In the genomic region with DNA sequence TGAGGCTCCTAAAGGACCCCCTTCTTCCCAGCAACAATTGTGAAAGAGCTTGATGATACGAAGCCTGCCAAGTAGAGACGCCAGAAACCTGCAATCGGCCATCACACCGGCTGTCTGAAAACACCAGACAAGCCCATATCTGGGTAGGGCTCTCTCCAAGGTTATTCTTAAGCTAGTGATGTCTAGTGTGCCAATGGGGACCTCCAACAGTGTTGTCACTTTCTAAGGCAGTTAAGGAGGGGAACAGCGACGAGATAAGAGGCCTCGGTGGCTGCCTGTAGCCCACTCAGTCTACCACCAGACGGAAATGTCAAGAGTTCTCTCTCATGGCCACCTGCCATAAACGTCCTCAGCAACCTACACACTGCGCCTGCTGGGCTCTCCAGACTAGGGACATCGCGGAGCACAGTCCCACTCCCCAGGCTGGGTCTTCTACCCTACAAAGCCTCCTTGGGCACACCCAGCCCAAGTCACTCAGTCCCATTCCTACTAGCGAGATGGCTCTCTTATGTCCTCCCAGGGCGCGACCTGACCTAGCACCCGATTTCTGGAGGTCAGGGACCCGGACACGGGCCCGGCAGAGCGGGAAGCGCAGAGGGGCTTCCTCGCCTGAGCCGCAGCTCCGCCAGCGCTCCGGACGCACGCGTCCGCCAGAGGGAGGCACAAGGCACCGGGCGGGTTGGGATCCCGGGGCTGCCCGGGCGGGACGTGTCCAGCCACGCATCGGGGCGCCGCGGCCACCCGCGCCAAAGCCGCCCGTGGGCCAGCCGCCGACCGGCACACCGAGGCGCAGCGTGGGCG, we compare ENCODE assay signal across 8 mouse cellular contexts. TPM values are rescaled to one million over a fixed set of nuclear protein-coding genes. Genes with fewer than 3 reads are reported as not detected.
A peak's percentile ranks its signal among the peaks of the same experiment; 100 is the strongest.
DNase-seq lines count a peak whose midpoint lies in the region; ATAC-seq lines count a peak whose summit lies in the region.

No protein-coding gene starts in this region.

- peak overlapping the region; percentile 82 for H3K4me3 ChIP-seq in embryonic facial prominence, embryonic 13.5 days
- H3K4me3 ChIP-seq in limb, embryonic 12.5 days (replicated peaks), result peak overlapping the region; percentile 94
- peak overlapping the region; percentile 96 for H3K4me3 ChIP-seq in midbrain, embryonic 13.5 days (replicated peaks)

- peak; percentile 24; the same call in 1 of the 2 replicates for ATAC-seq in embryonic facial prominence, embryonic 13.5 days (ENCODE audit: insufficient number of reproducible peaks, insufficient read depth, low FRiP score, low TSS enrichment, low read depth)
- peak; percentile 12; a peak in 3 of 4 replicates for ATAC-seq in hematopoietic stem cell, adult 5-6 weeks (replicated peaks in 1 of 2; ENCODE audit: insufficient read depth in 1 of 2, low FRiP score in 2 of 2, low TSS enrichment in 1 of 2, low read depth in 1 of 2, poor library complexity in 2 of 2, severe bottlenecking in 2 of 2)
- ATAC-seq in limb, embryonic 12.5 days (ENCODE audit: insufficient number of reproducible peaks, insufficient read depth, low FRiP score, low TSS enrichment, low read depth), result peak; percentile 27; the same call in 1 of the 2 replicates
- peak; percentile 51 for ATAC-seq in midbrain, embryonic 13.5 days

- H3K9me3 ChIP-seq in embryonic facial prominence, embryonic 13.5 days, result no peaks in the 10 kb centered on the region
- H3K9me3 ChIP-seq in limb, embryonic 12.5 days, result no peaks in the 10 kb centered on the region
- H3K9me3 ChIP-seq in midbrain, embryonic 13.5 days, result no peaks in the 10 kb centered on the region

- H3K36me3 ChIP-seq in embryonic facial prominence, embryonic 13.5 days, result peaks cover 8% of the 10 kb centered on the region
- H3K36me3 ChIP-seq in limb, embryonic 12.5 days, result peaks cover 9% of the 10 kb centered on the region; the same call in 1 of the 2 replicates
- peaks cover 10% of the 10 kb centered on the region; the same call in 1 of the 2 replicates for H3K36me3 ChIP-seq in midbrain, embryonic 13.5 days

- intact Hi-C loops in left cerebral cortex, postnatal 25 days (cut with DNase I), result loop anchor here (5.0 kb wide), 2 partner anchors 72 to 137 kb away; no protein-coding TSS in a partner anchor

- peak overlapping the region; percentile 86 for H3K9ac ChIP-seq in embryonic facial prominence, embryonic 13.5 days
- peak overlapping the region; percentile 90 for H3K9ac ChIP-seq in limb, embryonic 12.5 days (replicated peaks)
- peak overlapping the region; percentile 93 for H3K9ac ChIP-seq in midbrain, embryonic 13.5 days (replicated peaks)

- H3K4me2 ChIP-seq in embryonic facial prominence, embryonic 13.5 days, result peak overlapping the region; percentile 92
- peak overlapping the region; percentile 92 for H3K4me2 ChIP-seq in limb, embryonic 12.5 days
- peak overlapping the region; percentile 96 for H3K4me2 ChIP-seq in midbrain, embryonic 13.5 days (replicated peaks)

- H3K27ac ChIP-seq in embryonic facial prominence, embryonic 13.5 days, result peak overlapping the region; percentile 82; the same call in 1 of the 2 replicates
- H3K27ac ChIP-seq in limb, embryonic 12.5 days, result peak overlapping the region; percentile 82
- H3K27ac ChIP-seq in midbrain, embryonic 13.5 days, result peak overlapping the region; percentile 92

- H3K4me1 ChIP-seq in embryonic facial prominence, embryonic 13.5 days, result peaks cover 33% of the 10 kb centered on the region
- H3K4me1 ChIP-seq in limb, embryonic 12.5 days (replicated peaks), result peaks cover 25% of the 10 kb centered on the region
- H3K4me1 ChIP-seq in midbrain, embryonic 13.5 days (replicated peaks), result peaks cover 59% of the 10 kb centered on the region

- WGBS in embryonic facial prominence, embryonic 13.5 days, result 1% methylated on average over 52 of the region's 52 CpGs
- under 1% methylated on average over 49 of the region's 52 CpGs for WGBS in limb, embryonic 12.5 days
- WGBS in midbrain, embryonic 13.5 days, result 1% methylated on average over 52 of the region's 52 CpGs

- no peaks in the 10 kb centered on the region for H3K27me3 ChIP-seq in embryonic facial prominence, embryonic 13.5 days
- H3K27me3 ChIP-seq in limb, embryonic 12.5 days, result no peaks in the 10 kb centered on the region
- H3K27me3 ChIP-seq in midbrain, embryonic 13.5 days, result no peaks in the 10 kb centered on the region

- DNase-seq in left cerebral cortex, postnatal 25 days (ENCODE audit: low spot score in 2 of 2), result peak; percentile 36 to 44
- no peak for DNase-seq in left cerebral cortex, adult 11 months (ENCODE audit: low spot score)
- peak; percentile 68 for DNase-seq in adrenal gland, postnatal 14 days
- DNase-seq in thymus, postnatal 25 days, result peak; percentile 49

RNA-seq across cellular contexts. Expression of a gene that starts 21.4 kb away (rescaled TPM):
- total RNA-seq in left cerebral cortex, postnatal 25 days (2021), result 100 to 1,000 TPM; 110 to 127 TPM
- total RNA-seq in adrenal gland, postnatal 14 days (2021), result 56.9 and 59.6 TPM in 2 replicates
- 12.3 and 12.7 TPM in 2 replicates for polyA plus RNA-seq in embryonic facial prominence, embryonic 13.5 days (2015; fragmentation: Nextera tagmentation; extraction: Ambion mirVana)
- 6.6 and 8.1 TPM in 2 replicates for total RNA-seq in hematopoietic stem cell, adult 5-6 weeks (2017)
- polyA plus RNA-seq in limb, embryonic 12.5 days (2016; fragmentation: Nextera tagmentation; extraction: Ambion mirVana), result 10.0 and 10.8 TPM in 2 replicates
- 29.7 and 35.7 TPM in 2 replicates for polyA plus RNA-seq in midbrain, embryonic 13.5 days (2015; fragmentation: Nextera tagmentation; extraction: Ambion mirVana)
